Mouse (Mus musculus) CH12.LX (cell line): Measurements from ENCODE around the gene Dnaaf2. TPM values are rescaled to one million over a fixed set of nuclear protein-coding genes. Genes with fewer than 3 reads are reported as not detected.

Source experiments
- DNase-seq: peaks from one replicate; pipeline ENCODE4 v3.0.0-alpha.2; 2013; ENCODE audit errors: extremely low read depth
- H3K27ac ChIP-seq: 2 replicates; pipeline ENCODE4 v1.5.1; 2012; ENCODE audit warnings: low read depth, mild to moderate bottlenecking, control low read depth, moderate library complexity; ENCODE audit not compliant: insufficient read depth
- H3K27me3 ChIP-seq: replicated peaks from 2 replicates; pipeline ENCODE3; 2012; ENCODE audit warnings: inconsistent platforms
- H3K36me3 ChIP-seq, 2 experiments: replicated peaks in 1 of 2; 2 replicates each; pipeline versions ENCODE3 to v1.6.1; 2012; ENCODE audit warnings: inconsistent platforms in 1 of 2, low read length in 1 of 2, mild to moderate bottlenecking in 1 of 2, mixed read lengths in 1 of 2, moderate library complexity in 1 of 2; ENCODE audit not compliant: control insufficient read depth in 1 of 2, insufficient read depth in 1 of 2
- H3K4me1 ChIP-seq, 2 experiments: 2 replicates each; pipeline ENCODE4 v1.6.1; 2012; ENCODE audit warnings: inconsistent platforms in 1 of 2, moderate library complexity in 1 of 2; ENCODE audit not compliant: insufficient read depth in 2 of 2, control insufficient read depth in 1 of 2
- H3K4me2 ChIP-seq: 2 replicates; pipeline ENCODE4 v1.6.1; 2012; ENCODE audit warnings: low read depth, mild to moderate bottlenecking, control low read depth; ENCODE audit not compliant: poor library complexity, insufficient read depth, severe bottlenecking
- H3K4me3 ChIP-seq, 3 experiments: fragments of 150-350 bp in 1 of 3; sonication (generic) in 1 of 3; replicated peaks in 1 of 3; 2 replicates each; pipeline versions ENCODE3 to v1.5.1; 2011 to 2012; ENCODE audit warnings: low read depth in 2 of 3, low read length in 2 of 3, mild to moderate bottlenecking in 2 of 3, moderate library complexity in 2 of 3, control low read depth in 1 of 3, improper control_type of control experiment in 1 of 3, inconsistent platforms in 1 of 3, mixed read lengths in 1 of 3; ENCODE audit not compliant: poor library complexity in 1 of 3
- H3K79me2 ChIP-seq: replicated peaks from 2 replicates; pipeline ENCODE4 v1.6.1; 2012; ENCODE audit warnings: mild to moderate bottlenecking, moderate library complexity; ENCODE audit not compliant: control insufficient read depth, poor library complexity, insufficient read depth, severe bottlenecking; ENCODE audit errors: extremely low read depth
- H3K9ac ChIP-seq: 2 replicates; pipeline ENCODE4 v1.6.1; 2012; ENCODE audit warnings: low read depth, mild to moderate bottlenecking, control low read depth, moderate library complexity; ENCODE audit not compliant: insufficient read depth
- H3K9me3 ChIP-seq: replicated peaks from 2 replicates; pipeline ENCODE3; 2012; ENCODE audit warnings: low read length, inconsistent platforms, mixed read lengths
- BHLHE40 ChIP-seq: IDR thresholded peaks from 2 replicates; pipeline ENCODE4 v1.6.1; 2011; ENCODE audit warnings: mild to moderate bottlenecking, low read depth, low read length, improper control_type of control experiment
- CHD1 ChIP-seq: IDR thresholded peaks from 2 replicates; pipeline ENCODE4 v1.6.1; 2012; ENCODE audit warnings: low read depth, low read length, improper control_type of control experiment, inconsistent platforms
- CHD2 ChIP-seq: IDR thresholded peaks from 2 replicates; pipeline ENCODE4 v1.6.1; 2011; ENCODE audit warnings: low read length, improper control_type of control experiment
- CTCF ChIP-seq, 2 experiments: IDR thresholded peaks in 1 of 2; conservative IDR thresholded peaks in 1 of 2; 2 replicates each; pipeline ENCODE4 v1.5.1; 2011 to 2012; ENCODE audit warnings: low read depth in 2 of 2, low read length in 2 of 2, improper control_type of control experiment in 1 of 2, inconsistent platforms in 1 of 2, mild to moderate bottlenecking in 1 of 2, moderate library complexity in 1 of 2
- E2F4 ChIP-seq: IDR thresholded peaks from 2 replicates; pipeline ENCODE4 v1.6.1; 2011; ENCODE audit warnings: low read depth, low read length, improper control_type of control experiment; ENCODE audit not compliant: insufficient replicate concordance
- ELF1 ChIP-seq: IDR thresholded peaks from 2 replicates; pipeline ENCODE4 v1.6.1; 2014; ENCODE audit warnings: low read depth, mild to moderate bottlenecking, inconsistent platforms, low read length, improper control_type of control experiment
- EP300 ChIP-seq: IDR thresholded peaks from 2 replicates; pipeline ENCODE4 v1.6.1; 2011; ENCODE audit warnings: low read length, improper control_type of control experiment
- ETS1 ChIP-seq: conservative IDR thresholded peaks from 2 replicates; pipeline ENCODE4 v1.6.1; 2012; ENCODE audit warnings: low read depth, mild to moderate bottlenecking, inconsistent platforms, low read length, improper control_type of control experiment, moderate library complexity
- GABPA ChIP-seq: IDR thresholded peaks from 2 replicates; pipeline ENCODE4 v1.6.1; 2012; ENCODE audit warnings: low read depth, low read length, improper control_type of control experiment, inconsistent platforms; ENCODE audit not compliant: insufficient replicate concordance
- HCFC1 ChIP-seq: IDR thresholded peaks from 2 replicates; pipeline ENCODE4 v1.6.1; 2012; ENCODE audit warnings: low read depth, mild to moderate bottlenecking, inconsistent platforms, low read length, improper control_type of control experiment
- IRF4 ChIP-seq: IDR thresholded peaks from 2 replicates; pipeline ENCODE4 v1.6.1; 2014; ENCODE audit warnings: low read depth, mild to moderate bottlenecking, inconsistent platforms, low read length, improper control_type of control experiment
- JUN ChIP-seq: IDR thresholded peaks from 2 replicates; pipeline ENCODE4 v1.6.1; 2011; ENCODE audit warnings: low read depth, mild to moderate bottlenecking, low read length, improper control_type of control experiment, moderate library complexity; ENCODE audit not compliant: insufficient read depth
- JUND ChIP-seq: conservative IDR thresholded peaks from 2 replicates; pipeline ENCODE4 v1.6.1; 2011; ENCODE audit warnings: low read depth, low read length, improper control_type of control experiment
- KAT2A ChIP-seq: IDR thresholded peaks from 2 replicates; pipeline ENCODE4 v1.6.1; 2012; ENCODE audit warnings: low read length, improper control_type of control experiment, inconsistent platforms; ENCODE audit not compliant: insufficient replicate concordance
- MAFK ChIP-seq: IDR thresholded peaks from 2 replicates; pipeline ENCODE4 v1.6.1; 2011; ENCODE audit warnings: low read length, improper control_type of control experiment; ENCODE audit not compliant: insufficient replicate concordance
- MAX ChIP-seq: IDR thresholded peaks from 2 replicates; pipeline ENCODE4 v1.6.1; 2011; ENCODE audit warnings: low read length, improper control_type of control experiment
- MAZ ChIP-seq: IDR thresholded peaks from 2 replicates; pipeline ENCODE4 v1.6.1; 2012; ENCODE audit warnings: low read depth, mild to moderate bottlenecking, inconsistent platforms, low read length, improper control_type of control experiment, moderate library complexity
- MEF2A ChIP-seq: IDR thresholded peaks from 2 replicates; pipeline ENCODE4 v1.6.1; 2014; ENCODE audit warnings: low read depth, mild to moderate bottlenecking, inconsistent platforms, low read length, improper control_type of control experiment, borderline replicate concordance
- MXI1 ChIP-seq: IDR thresholded peaks from 2 replicates; pipeline ENCODE4 v1.6.1; 2011; ENCODE audit warnings: mild to moderate bottlenecking, low read depth, low read length, improper control_type of control experiment
- MYC ChIP-seq: IDR thresholded peaks from 2 replicates; pipeline ENCODE4 v1.6.1; 2011; ENCODE audit warnings: low read depth, mild to moderate bottlenecking, improper control_type of control experiment, low read length
- NELFE ChIP-seq: IDR thresholded peaks from 2 replicates; pipeline ENCODE4 v1.6.1; 2011; ENCODE audit warnings: low read depth, low read length, improper control_type of control experiment
- NRF1 ChIP-seq: IDR thresholded peaks from 2 replicates; pipeline ENCODE4 v1.6.1; 2014; ENCODE audit warnings: low read depth, mild to moderate bottlenecking, inconsistent platforms, low read length, improper control_type of control experiment, moderate library complexity
- PAX5 ChIP-seq: IDR thresholded peaks from 2 replicates; pipeline ENCODE4 v1.6.1; 2012; ENCODE audit warnings: low read length, inconsistent platforms, mixed read lengths
- POLR2A ChIP-seq: IDR thresholded peaks from 2 replicates; pipeline ENCODE4 v1.6.1; 2011; ENCODE audit warnings: low read depth, mild to moderate bottlenecking, improper control_type of control experiment, low read length
- POLR2AphosphoS2 ChIP-seq: IDR thresholded peaks from 2 replicates; pipeline ENCODE4 v1.6.1; 2011; ENCODE audit warnings: low read depth, low read length, improper control_type of control experiment
- RAD21 ChIP-seq: IDR thresholded peaks from 2 replicates; pipeline ENCODE4 v1.6.1; 2011; ENCODE audit warnings: low read depth, mild to moderate bottlenecking, low read length, improper control_type of control experiment, moderate library complexity
- RCOR1 ChIP-seq: conservative IDR thresholded peaks from 2 replicates; pipeline ENCODE4 v1.6.1; 2012; ENCODE audit warnings: low read depth, mild to moderate bottlenecking, inconsistent platforms, low read length, improper control_type of control experiment
- SIN3A ChIP-seq: IDR thresholded peaks from 2 replicates; pipeline ENCODE4 v1.6.1; 2012; ENCODE audit warnings: low read length, improper control_type of control experiment, inconsistent platforms
- SMC3 ChIP-seq: IDR thresholded peaks from 2 replicates; pipeline ENCODE4 v1.6.1; 2011; ENCODE audit warnings: low read depth, low read length, improper control_type of control experiment
- TBP ChIP-seq: conservative IDR thresholded peaks from 2 replicates; pipeline ENCODE4 v1.6.1; 2011; ENCODE audit warnings: low read depth, low read length, improper control_type of control experiment
- TCF12 ChIP-seq: IDR thresholded peaks from 2 replicates; pipeline ENCODE4 v1.6.1; 2014; ENCODE audit warnings: low read depth, mild to moderate bottlenecking, inconsistent platforms, low read length, improper control_type of control experiment
- UBTF ChIP-seq: IDR thresholded peaks from 2 replicates; pipeline ENCODE4 v1.6.1; 2012; ENCODE audit warnings: low read depth, mild to moderate bottlenecking, inconsistent platforms, low read length, improper control_type of control experiment, moderate library complexity
- USF1 ChIP-seq: IDR thresholded peaks from 2 replicates; pipeline ENCODE4 v1.6.1; 2014; ENCODE audit warnings: low read depth, mild to moderate bottlenecking, inconsistent platforms, low read length, improper control_type of control experiment
- USF2 ChIP-seq: conservative IDR thresholded peaks from 2 replicates; pipeline ENCODE4 v1.6.1; 2011; ENCODE audit warnings: low read depth, low read length, improper control_type of control experiment
- ZC3H11A ChIP-seq: IDR thresholded peaks from 2 replicates; pipeline ENCODE4 v1.6.1; 2012; ENCODE audit warnings: low read depth, mild to moderate bottlenecking, inconsistent platforms, low read length, improper control_type of control experiment
- ZKSCAN1 ChIP-seq: IDR thresholded peaks from 2 replicates; pipeline ENCODE4 v1.6.1; 2012; ENCODE audit warnings: low read depth, inconsistent platforms, low read length, improper control_type of control experiment, borderline replicate concordance
- ZMIZ1 ChIP-seq: IDR thresholded peaks from 2 replicates; pipeline ENCODE4 v1.6.1; 2012; ENCODE audit warnings: low read depth, mild to moderate bottlenecking, inconsistent platforms, low read length, improper control_type of control experiment
- ZNF384 ChIP-seq: IDR thresholded peaks from 2 replicates; pipeline ENCODE4 v1.6.1; 2012; ENCODE audit warnings: low read depth, low read length, improper control_type of control experiment, inconsistent platforms
- dilution Hi-C: fragments of 300-500 bp; cut with MboI; formaldehyde crosslinking; loops from 2 replicates; pipeline ENCODE4 v1.14.3; 2020; ENCODE audit warnings: low sequenced_read_pairs; ENCODE audit not compliant: extremely low pct_unique_long_range_greater_than_20kb, extremely low pct_ligation_motif_present
- in situ Hi-C: fragments of 300-500 bp; cut with MboI; formaldehyde crosslinking; loops from 3 replicates; pipeline ENCODE4 v1.14.3; 2019; ENCODE audit warnings: low sequenced_read_pairs, low pct_ligation_motif_present, low pct_unique_long_range_greater_than_20kb, mixed read lengths
- polyA plus RNA-seq: library from polyadenylated mRNA; unstranded; fragments of >175 nt; gene quantifications from 2 replicates; pipeline ENCODE4 v1.2.1, GENCODE M21; 2012; ENCODE audit warnings: low read depth; ENCODE audit not compliant: insufficient read length
- total RNA-seq, 2 experiments: library from RNA; depleted of rRNA; stranded (reverse); fragments of 300-350 nt in 1 of 2; fragments of >200 nt in 1 of 2; gene quantifications; 2 replicates each; pipeline ENCODE4 v1.2.3; 2012 to 2014

Gene Dnaaf2
- total and polyA plus RNA-seq, 3 experiments = 3.7 to 26.6 (median 9.7) TPM

GRCm38 (mm10) chr12:69213186-69213777 lies 15.1 kb upstream of the Dnaaf2 start:
- in situ Hi-C loops = loop anchor here (25.0 kb wide), 2 partner anchors 374 to 474 kb away; partner anchors contain the start of genes Sos2 and Vcpkmt
- dilution Hi-C loops = no loop called here

GRCm38 (mm10) chr12:69211057-69211456 lies 12.8 kb upstream of the Dnaaf2 start:
- Histone ChIP-seq H3K79me2 (no peaks in the 10 kb centered on the region), H3K4me2 (no peak overlapping the region), H3K36me3 (peaks cover 32 to 70% of the 10 kb centered on the region in 2 experiments), H3K9me3 (no peaks in the 10 kb centered on the region), H3K9ac (no peak overlapping the region), H3K27ac (no peak overlapping the region), H3K4me1 (peaks cover under 1 to 47% of the 10 kb centered on the region in 2 experiments; a peak in 2 of 4 replicates), H3K4me3 (no peak overlapping the region), H3K27me3 (no peaks in the 10 kb centered on the region)
- dilution Hi-C loops = no loop called here
- in situ Hi-C loops = loop anchor here (25.0 kb wide), 2 partner anchors 376 to 476 kb away; partner anchors contain the start of genes Sos2 and Vcpkmt
- DNase-seq = no peak
- TF ChIP-seq TCF12 (no peak), CTCF (conservative IDR thresholded peaks at IDR 0.05 in 1 of 2, IDR thresholded peaks at IDR 0.05 in 1 of 2; ENCODE audit: low read depth in 2 of 2, low read length in 2 of 2) (peak in 1 of 2 experiments; percentile 49; a peak in 2 of 4 replicates), USF2 (no peak), RAD21 (peak; percentile 24), ZC3H11A (no peak), SMC3 (peak; percentile 43)

More at GRCm38 (mm10) chr12:69213186-69213777, 15.1 kb upstream of the Dnaaf2 start:
- Histone ChIP-seq H3K27me3 (no peaks in the 10 kb centered on the region), H3K27ac (peak overlapping the region; percentile 52), H3K9me3 (no peaks in the 10 kb centered on the region), H3K4me2 (no peak overlapping the region), H3K9ac (no peak overlapping the region), H3K36me3 (peaks cover 37 to 65% of the 10 kb centered on the region in 2 experiments), H3K4me3 (no peak overlapping the region), H3K79me2 (no peaks in the 10 kb centered on the region), H3K4me1 (peaks cover 4 to 65% of the 10 kb centered on the region in 2 experiments; a peak in 2 of 4 replicates)
- TF ChIP-seq USF1 (no peak), CHD2 (peak; percentile 85), MAFK (peak; percentile 88), BHLHE40 (peak; percentile 84), SIN3A (peak; percentile 83; the same call in 1 of the 2 replicates), MEF2A (peak; percentile 92), NELFE (no peak), E2F4 (0 out of 2 replicates have a peak, but pooled peaks have one; percentile 34), ZNF384 (peak; percentile 82), ETS1 (peak; percentile 91), EP300 (peak; percentile 95), ZMIZ1 (peak; percentile 83; the same call in 1 of the 2 replicates), TBP (0 out of 2 replicates have a peak, but pooled peaks have one; percentile 35), CHD1 (no peak; the same call in 1 of the 2 replicates), CTCF (conservative IDR thresholded peaks at IDR 0.05 in 1 of 2, IDR thresholded peaks at IDR 0.05 in 1 of 2; ENCODE audit: low read depth in 2 of 2, low read length in 2 of 2) (peak in 1 of 2 experiments; percentile 25; a peak in 1 of 4 replicates), ELF1 (peak; percentile 60), TCF12 (peak; percentile 99), ZKSCAN1 (no peak), POLR2A (no peak), UBTF (0 out of 2 replicates have a peak, but pooled peaks have one; percentile 39), PAX5 (no peak), MAX (peak; percentile 69), POLR2AphosphoS2 (no peak), KAT2A (0 out of 2 replicates have a peak, but pooled peaks have one; percentile 60), NRF1 (no peak), GABPA (no peak), IRF4 (peak; percentile 89), ZC3H11A (no peak), MAZ (peak; percentile 86; the same call in 1 of the 2 replicates), JUN (no peak; the same call in 1 of the 2 replicates), MYC (peak; percentile 40; the same call in 1 of the 2 replicates), MXI1 (peak; percentile 22; the same call in 1 of the 2 replicates), USF2 (no peak), HCFC1 (peak; percentile 42), RAD21 (no peak), SMC3 (no peak), RCOR1 (peak; percentile 95), JUND (peak; percentile 58; the same call in 1 of the 2 replicates)
- DNase-seq = peak; percentile 94
